Mouse (Mus musculus) liver, embryonic 13.5 days (tissue): Measurements from ENCODE around the gene Kif1a. TPM values are rescaled to one million over a fixed set of nuclear protein-coding genes. Genes with fewer than 3 reads are reported as not detected.

Source experiments
- ATAC-seq: fragments of 200-750 bp; cut with Nextera tagmentation; 2 replicates; pipeline ENCODE4 v1.8.0; 2017; ENCODE audit warnings: low read depth, mild to moderate bottlenecking, moderate number of reproducible peaks, moderate library complexity
- DNase-seq: peaks from one replicate; pipeline ENCODE4 v3.0.0; 2022
- H3K27ac ChIP-seq: fragments of 300-500 bp; sonication (generic); 2 replicates; pipeline ENCODE4 v1.5.1; 2015; ENCODE audit warnings: moderate library complexity, mild to moderate bottlenecking, inconsistent platforms
- H3K27me3 ChIP-seq: fragments of 300-500 bp; sonication (generic); 2 replicates; pipeline ENCODE4 v1.6.1; 2015; ENCODE audit warnings: mild to moderate bottlenecking, inconsistent platforms
- H3K36me3 ChIP-seq: fragments of 300-500 bp; sonication (generic); 2 replicates; pipeline ENCODE4 v1.6.1; 2015; ENCODE audit warnings: mild to moderate bottlenecking, inconsistent platforms
- H3K4me1 ChIP-seq: fragments of 300-500 bp; sonication (generic); replicated peaks from 2 replicates; pipeline ENCODE4 v1.6.1; 2015; ENCODE audit warnings: inconsistent platforms
- H3K4me2 ChIP-seq: fragments of 300-500 bp; sonication (generic); 2 replicates; pipeline ENCODE4 v1.6.1; 2015; ENCODE audit warnings: inconsistent platforms, mild to moderate bottlenecking, moderate library complexity
- H3K4me3 ChIP-seq: fragments of 300-500 bp; sonication (generic); replicated peaks from 2 replicates; pipeline ENCODE4 v1.5.1; 2015; ENCODE audit warnings: mild to moderate bottlenecking, inconsistent platforms
- H3K9ac ChIP-seq: fragments of 300-500 bp; sonication (generic); 2 replicates; pipeline ENCODE4 v1.6.1; 2015; ENCODE audit warnings: mild to moderate bottlenecking, inconsistent platforms
- H3K9me3 ChIP-seq: fragments of 300-500 bp; sonication (generic); replicated peaks from 2 replicates; pipeline ENCODE4 v1.6.1; 2016; ENCODE audit warnings: inconsistent platforms
- WGBS: fragments of 180-500 bp; shearing (Covaris S2); methylation state at CpG from one replicate; pipeline ENCODE4 v1.1.7; 2015; ENCODE audit not compliant: insufficient replicate concordance; 5-methylcytosine and 5-hydroxymethylcytosine counted together
- polyA plus RNA-seq: library from polyadenylated mRNA; unstranded; fragments of >200 nt; fragmentation: Nextera tagmentation; extraction: Ambion mirVana; gene quantifications from 2 replicates; pipeline ENCODE4 v1.2.1, GENCODE M21; 2015

Kif1a gene
- polyA plus RNA-seq, 1 experiment from 2014 or later, result 0.61 TPM

- H3K27me3 ChIP-seq, result no peaks in the 10 kb centered on the region
- no peak overlapping the region for H3K4me2 ChIP-seq
- H3K27ac ChIP-seq, result no peak overlapping the region
- H3K4me3 ChIP-seq, result no peak overlapping the region
- H3K9ac ChIP-seq, result no peak overlapping the region
- peaks cover 9% of the 10 kb centered on the region; the same call in 1 of the 2 replicates for H3K4me1 ChIP-seq
- no peak for DNase-seq
- 19% methylated on average over 5 of the region's 5 CpGs for WGBS
- no peak for ATAC-seq
- no peaks in the 10 kb centered on the region for H3K36me3 ChIP-seq
- H3K9me3 ChIP-seq, result no peaks in the 10 kb centered on the region
Observed at GRCm38 (mm10) chr1:93125256-93125655, 23.5 kb upstream of the Kif1a start.

GRCm38 (mm10) chr1:93124066-93124465, 22.3 kb upstream of the Kif1a start:
- DNase-seq (no peak), ATAC-seq (no peak)
- no peak overlapping the region for H3K4me3 ChIP-seq
- H3K27me3 ChIP-seq, result no peaks in the 10 kb centered on the region
- no peaks in the 10 kb centered on the region for H3K36me3 ChIP-seq
- H3K4me2 ChIP-seq, result no peak overlapping the region
- peaks cover 9% of the 10 kb centered on the region; the same call in 1 of the 2 replicates for H3K4me1 ChIP-seq
- WGBS, result 47% methylated on average over 8 of the region's 8 CpGs
- H3K9ac ChIP-seq, result no peak overlapping the region
- H3K9me3 ChIP-seq, result no peaks in the 10 kb centered on the region
- H3K27ac ChIP-seq, result no peak overlapping the region

- no peaks in the 10 kb centered on the region for H3K36me3 ChIP-seq
- no peak overlapping the region for H3K27ac ChIP-seq
- no peaks in the 10 kb centered on the region for H3K27me3 ChIP-seq
- H3K4me3 ChIP-seq, result no peak overlapping the region
- no peak overlapping the region for H3K4me2 ChIP-seq
- DNase-seq (no peak), ATAC-seq (0 out of 2 replicates have a peak, but pooled peaks have one; percentile 36)
- 60% methylated on average over 11 of the region's 11 CpGs for WGBS
- no peak overlapping the region for H3K9ac ChIP-seq
- H3K4me1 ChIP-seq, result peaks cover 9% of the 10 kb centered on the region; the same call in 1 of the 2 replicates
- H3K9me3 ChIP-seq, result no peaks in the 10 kb centered on the region
Observed at GRCm38 (mm10) chr1:93123179-93123854, 21.6 kb upstream of the Kif1a start.

GRCm38 (mm10) chr1:93118816-93119215, 17.1 kb upstream of the Kif1a start:
- ATAC-seq (no peak), DNase-seq (no peak)
- no peaks in the 10 kb centered on the region for H3K36me3 ChIP-seq
- no peak overlapping the region for H3K4me3 ChIP-seq
- no peaks in the 10 kb centered on the region for H3K9me3 ChIP-seq
- H3K27me3 ChIP-seq, result 0 out of 2 replicates have a peak, but pooled peaks cover 7% of the 10 kb centered on the region
- H3K4me1 ChIP-seq, result peaks cover 11% of the 10 kb centered on the region; the same call in 1 of the 2 replicates
- no peak overlapping the region for H3K27ac ChIP-seq
- no peak overlapping the region for H3K4me2 ChIP-seq
- 24% methylated on average over 4 of the region's 4 CpGs for WGBS
- H3K9ac ChIP-seq, result no peak overlapping the region

- H3K27ac ChIP-seq, result no peak overlapping the region
- H3K9me3 ChIP-seq, result no peaks in the 10 kb centered on the region; the same call in 1 of the 2 replicates
- no peaks in the 10 kb centered on the region for H3K36me3 ChIP-seq
- WGBS, result 26% methylated on average over 13 of the region's 13 CpGs
- ATAC-seq, result no peak
- peaks cover 7% of the 10 kb centered on the region; the same call in 1 of the 2 replicates for H3K4me1 ChIP-seq
- 0 out of 2 replicates have a peak, but pooled peaks cover 7% of the 10 kb centered on the region for H3K27me3 ChIP-seq
- DNase-seq, result no peak
- H3K9ac ChIP-seq, result no peak overlapping the region
- peak overlapping the region; percentile 32 for H3K4me2 ChIP-seq
- no peak overlapping the region for H3K4me3 ChIP-seq
Observed at GRCm38 (mm10) chr1:93115471-93115870, 13.7 kb upstream of the Kif1a start.

GRCm38 (mm10) chr1:93114713-93115463, 13.1 kb upstream of the Kif1a start:
- no peaks in the 10 kb centered on the region for H3K36me3 ChIP-seq
- DNase-seq, result peak; percentile 57
- H3K27me3 ChIP-seq, result 0 out of 2 replicates have a peak, but pooled peaks cover 7% of the 10 kb centered on the region
- H3K4me2 ChIP-seq, result peak overlapping the region; percentile 32
- H3K4me3 ChIP-seq, result no peak overlapping the region
- no peaks in the 10 kb centered on the region; the same call in 1 of the 2 replicates for H3K9me3 ChIP-seq
- H3K27ac ChIP-seq, result no peak overlapping the region
- peak; percentile 75 for ATAC-seq
- no peak overlapping the region for H3K9ac ChIP-seq
- peaks cover 7% of the 10 kb centered on the region; the same call in 1 of the 2 replicates for H3K4me1 ChIP-seq
- WGBS, result 27% methylated on average over 21 of the region's 21 CpGs

GRCm38 (mm10) chr1:93102700-93103099, 949 bp upstream of the Kif1a start:
- H3K27ac ChIP-seq, result no peak overlapping the region
- DNase-seq, result no peak
- H3K9me3 ChIP-seq, result no peaks in the 10 kb centered on the region
- H3K4me1 ChIP-seq, result no peaks in the 10 kb centered on the region
- H3K4me3 ChIP-seq, result no peak overlapping the region
- 49% methylated on average over 7 of the region's 7 CpGs for WGBS
- peaks cover 60% of the 10 kb centered on the region for H3K27me3 ChIP-seq
- no peak for ATAC-seq
- H3K4me2 ChIP-seq, result no peak overlapping the region
- no peaks in the 10 kb centered on the region for H3K36me3 ChIP-seq
- H3K9ac ChIP-seq, result no peak overlapping the region

GRCm38 (mm10) chr1:93100576-93101491, 917 bp downstream of the Kif1a start:
- ATAC-seq, result no peak
- H3K4me1 ChIP-seq, result no peaks in the 10 kb centered on the region
- H3K27ac ChIP-seq, result no peak overlapping the region
- H3K27me3 ChIP-seq, result peaks cover 62% of the 10 kb centered on the region
- no peak for DNase-seq
- no peaks in the 10 kb centered on the region for H3K36me3 ChIP-seq
- H3K9ac ChIP-seq, result no peak overlapping the region
- WGBS, result 3% methylated on average over 47 of the region's 49 CpGs
- no peaks in the 10 kb centered on the region for H3K9me3 ChIP-seq
- peak overlapping the region; percentile 36 for H3K4me3 ChIP-seq
- peak overlapping the region; percentile 55 for H3K4me2 ChIP-seq

GRCm38 (mm10) chr1:93100243-93100575, 1.5 kb downstream of the Kif1a start:
- DNase-seq, result no peak
- Histone ChIP-seq H3K36me3 (no peaks in the 10 kb centered on the region), H3K4me1 (no peaks in the 10 kb centered on the region), H3K4me2 (peak overlapping the region; percentile 55), H3K27me3 (peaks cover 62% of the 10 kb centered on the region), H3K4me3 (peak overlapping the region; percentile 36), H3K9me3 (no peaks in the 10 kb centered on the region), H3K9ac (no peak overlapping the region), H3K27ac (no peak overlapping the region)
- 8% methylated on average over 18 of the region's 18 CpGs for WGBS
- ATAC-seq, result no peak

GRCm38 (mm10) chr1:93098956-93099355, 2.8 kb downstream of the Kif1a start:
- H3K9ac ChIP-seq, result no peak overlapping the region
- H3K9me3 ChIP-seq, result no peaks in the 10 kb centered on the region
- H3K27me3 ChIP-seq, result peaks cover 62% of the 10 kb centered on the region
- no peak for DNase-seq
- ATAC-seq, result no peak
- H3K4me2 ChIP-seq, result no peak overlapping the region
- no peaks in the 10 kb centered on the region for H3K4me1 ChIP-seq
- H3K27ac ChIP-seq, result no peak overlapping the region
- H3K4me3 ChIP-seq, result no peak overlapping the region
- H3K36me3 ChIP-seq, result no peaks in the 10 kb centered on the region
- WGBS, result 55% methylated on average over 5 of the region's 5 CpGs

GRCm38 (mm10) chr1:93092582-93092981, 9.2 kb downstream of the Kif1a start:
- DNase-seq (no peak), ATAC-seq (no peak)
- Histone ChIP-seq H3K27ac (no peak overlapping the region), H3K4me1 (no peaks in the 10 kb centered on the region), H3K4me2 (no peak overlapping the region), H3K9me3 (no peaks in the 10 kb centered on the region), H3K9ac (no peak overlapping the region), H3K36me3 (no peaks in the 10 kb centered on the region), H3K27me3 (0 out of 2 replicates have a peak, but pooled peaks cover 1% of the 10 kb centered on the region), H3K4me3 (no peak overlapping the region)
- 86% methylated on average over 3 of the region's 3 CpGs for WGBS
